Comparison of ENCODE assay signal across 8 mouse cellular contexts in genomic region chr13:25019793-25020539, GRCm38 (mm10). TPM values are rescaled to one million over a fixed set of nuclear protein-coding genes. Genes with fewer than 3 reads are reported as not detected.
DNase-seq lines count a peak whose midpoint lies in the region; ATAC-seq and TF ChIP-seq lines count a peak whose summit lies in the region.

TSS of gene Mrs2 (minus strand) at chr13:25020379.

- H3K9me3 ChIP-seq in hindbrain, postnatal 0 days (ENCODE audit: low read length), result no peaks in the 10 kb centered on the region

- H3K4me3 ChIP-seq in gastrocnemius, adult 2 months, result peak within 1 kb of the TSS; percentile 96
- peak within 1 kb of the TSS; percentile 82 for H3K4me3 ChIP-seq in hindbrain, postnatal 0 days (ENCODE audit: low read length)
- H3K4me3 ChIP-seq in left cerebral cortex, adult 2 months, result peak within 1 kb of the TSS; percentile 83

- intact Hi-C loops in gastrocnemius, adult 2 months (cut with DNase I), result no loop called here
- intact Hi-C loops in left cerebral cortex, adult 2 months (cut with DNase I), result loop anchor here (1.0 kb wide), 1 partner anchor 95 kb away; no protein-coding TSS in a partner anchor

- peak; percentile 38 for DNase-seq in WW6 (ENCODE audit: low read depth, low spot score)
- DNase-seq in cerebellum, postnatal 4 days (ENCODE audit: low spot score in 2 of 2), result peak; percentile 75 to 84
- peak; percentile 94 for DNase-seq in gastrocnemius, adult 2 months
- DNase-seq in hindbrain, postnatal 0 days (ENCODE audit: low spot score), result peak; percentile 93
- peak; percentile 90 for DNase-seq in left cerebral cortex, adult 2 months (ENCODE audit: extremely low spot score in 1 of 2, low spot score in 2 of 2)
- DNase-seq in right cerebral cortex, adult 2 months (ENCODE audit: low spot score in 2 of 2), result peak; percentile 79 to 83
- DNase-seq in urinary bladder, postnatal 14 days (ENCODE audit: low spot score), result peak; percentile 87

- H3K27me3 ChIP-seq in hindbrain, postnatal 0 days (ENCODE audit: insufficient read depth, low read length), result no peaks in the 10 kb centered on the region

- H3K36me3 ChIP-seq in hindbrain, postnatal 0 days (ENCODE audit: insufficient read depth, low read length), result peaks cover 7% of the 10 kb centered on the region; the same call in 1 of the 2 replicates

- H3K4me1 ChIP-seq in hindbrain, postnatal 0 days (ENCODE audit: insufficient read depth, low read length), result peaks cover 14% of the 10 kb centered on the region; the same call in 1 of the 2 replicates

- peak within 1 kb of the TSS; percentile 70 for H3K4me2 ChIP-seq in hindbrain, postnatal 0 days (ENCODE audit: low read depth, low read length)

- no peak for TF ChIP-seq CTCF in gastrocnemius, adult 2 months (IDR thresholded peaks at IDR 0.05)
- TF ChIP-seq CTCF in hindbrain, postnatal 0 days (IDR thresholded peaks at IDR 0.05; ENCODE audit: low read depth), result no peak
- no peak for TF ChIP-seq CTCF in left cerebral cortex, adult 2 months (IDR thresholded peaks at IDR 0.05)

- ATAC-seq in hindbrain, postnatal 0 days, result peak; percentile 95
- peak; percentile 87 for ATAC-seq in megakaryocyte, adult 5-6 weeks (ENCODE audit: poor library complexity, severe bottlenecking)

- peak within 1 kb of the TSS; percentile 90 for H3K27ac ChIP-seq in gastrocnemius, adult 2 months
- peak within 1 kb of the TSS; percentile 84 for H3K27ac ChIP-seq in hindbrain, postnatal 0 days
- peak within 1 kb of the TSS; percentile 78 for H3K27ac ChIP-seq in left cerebral cortex, adult 2 months

- peak within 1 kb of the TSS; percentile 80 for H3K9ac ChIP-seq in hindbrain, postnatal 0 days (replicated peaks; ENCODE audit: low read length)

- WGBS in hindbrain, postnatal 0 days, result under 1% methylated on average over 81 of the region's 84 CpGs

RNA-seq across cellular contexts. Expression of gene Mrs2, which starts in this region (rescaled TPM):
- total RNA-seq in gastrocnemius, adult 2 months (2021), result 10 to 100 TPM; 36.8 to 46.7 TPM
- 19.1 and 27.2 TPM in 2 replicates for total RNA-seq in hindbrain, postnatal 0 days (2014; rRNA removed)
- polyA plus RNA-seq in hindbrain, postnatal 0 days (2015; fragmentation: Nextera tagmentation; extraction: Ambion mirVana), result 9.9 and 12.7 TPM in 2 replicates
- total RNA-seq in left cerebral cortex, adult 2 months (2021), result 10 to 100 TPM; 54.3 to 65.6 TPM
- 19.8 and 24.2 TPM in 2 replicates for total RNA-seq in megakaryocyte, adult 5-6 weeks (2015)
- total RNA-seq in megakaryocyte, adult 5-6 weeks (2017), result 8.8 and 11.4 TPM in 2 replicates

Comparison
In these comparisons a context has a peak if more than half of its experiments do, and no peak if none do; other contexts are left out.
1. Peak in every context shown above with its lines: DNase-seq, ATAC-seq, H3K4me3 ChIP-seq and H3K27ac ChIP-seq.
2. DNase-seq: peak in every context shown above with its lines; median percentile 94 in gastrocnemius, adult 2 months; 93 in hindbrain, postnatal 0 days; 90 in left cerebral cortex, adult 2 months; 87 in urinary bladder, postnatal 14 days; 81 in right cerebral cortex, adult 2 months; 80 in cerebellum, postnatal 4 days; 38 in WW6.